Mouse (Mus musculus) liver, embryonic 14.5 days (tissue): ENCODE data around the gene Gnat1. TPM values are rescaled to one million over a fixed set of nuclear protein-coding genes. Genes with fewer than 3 reads are reported as not detected.

Experiments used
- ATAC-seq: fragments of 200-750 bp; cut with Nextera tagmentation; 2 replicates; pipeline ENCODE4 v1.8.0; 2017; ENCODE audit warnings: moderate number of reproducible peaks, mild to moderate bottlenecking, moderate library complexity; ENCODE audit not compliant: insufficient read depth
- DNase-seq, 3 experiments: peaks; one replicate each; pipeline ENCODE4 v3.0.0-alpha.2; 2012 to 2013; ENCODE audit warnings: low read depth in 3 of 3, low spot score in 3 of 3
- H3K27ac ChIP-seq: fragments of 300-500 bp; sonication (generic); 2 replicates; pipeline ENCODE4 v1.5.1; 2014; ENCODE audit warnings: moderate library complexity, mild to moderate bottlenecking, control low read depth, inconsistent platforms
- H3K27me3 ChIP-seq: fragments of 300-500 bp; sonication (generic); 2 replicates; pipeline ENCODE4 v1.6.1; 2014; ENCODE audit warnings: mild to moderate bottlenecking, low read length, moderate library complexity; ENCODE audit not compliant: control insufficient read depth, insufficient read depth
- H3K36me3 ChIP-seq: fragments of 300-500 bp; sonication (generic); replicated peaks from 2 replicates; pipeline ENCODE4 v1.6.1; 2014; ENCODE audit warnings: low read depth; ENCODE audit not compliant: control insufficient read depth, insufficient read depth
- H3K4me1 ChIP-seq, 2 experiments: fragments of 200-500 bp in 1 of 2; fragments of 300-500 bp in 1 of 2; sonication (generic) in 1 of 2; replicated peaks; 2 replicates each; pipeline ENCODE4 v1.6.1; 2012 to 2014; ENCODE audit warnings: antibody characterized with exemption in 1 of 2, inconsistent platforms in 1 of 2, low read length in 1 of 2; ENCODE audit not compliant: control insufficient read depth in 2 of 2, insufficient read depth in 2 of 2
- H3K4me2 ChIP-seq: fragments of 300-500 bp; sonication (generic); 2 replicates; pipeline ENCODE4 v1.6.1; 2014; ENCODE audit warnings: low read depth, mild to moderate bottlenecking, control low read depth, moderate library complexity
- H3K4me3 ChIP-seq, 2 experiments: fragments of 200-500 bp in 1 of 2; fragments of 300-500 bp in 1 of 2; sonication (generic) in 1 of 2; 2 replicates each; pipeline ENCODE4 v1.5.1; 2012 to 2014; ENCODE audit warnings: low read depth in 2 of 2, low read length in 2 of 2, mild to moderate bottlenecking in 2 of 2, control low read depth in 1 of 2, inconsistent platforms in 1 of 2, moderate library complexity in 1 of 2; ENCODE audit not compliant: insufficient read depth in 1 of 2
- H3K9ac ChIP-seq: fragments of 300-500 bp; sonication (generic); replicated peaks from 2 replicates; pipeline ENCODE4 v1.6.1; 2014; ENCODE audit warnings: mild to moderate bottlenecking, control low read depth, moderate library complexity
- H3K9me3 ChIP-seq: fragments of 300-500 bp; sonication (generic); 2 replicates; pipeline ENCODE4 v1.6.1; 2016; ENCODE audit warnings: low read length, mixed read lengths; ENCODE audit not compliant: control insufficient read depth
- CTCF ChIP-seq: IDR thresholded peaks from 2 replicates; pipeline ENCODE4 v1.5.1; 2016; ENCODE audit warnings: antibody characterized with exemption, low read depth, control low read depth
- EP300 ChIP-seq: IDR thresholded peaks from 2 replicates; pipeline ENCODE4 v1.6.1; 2016; ENCODE audit warnings: antibody characterized with exemption, low read depth
- WGBS: fragments of 180-500 bp; shearing (Covaris S2); extraction: QIAGEN DNeasy Blood & Tissue Kit; methylation state at CpG from one replicate; pipeline ENCODE4 v1.1.7; 2014; ENCODE audit not compliant: insufficient replicate concordance; 5-methylcytosine and 5-hydroxymethylcytosine counted together
- polyA plus RNA-seq, 2 experiments: library from polyadenylated mRNA; depleted of rRNA in 1 of 2; stranded (reverse) in 1 of 2; unstranded in 1 of 2; fragments of >200 nt; fragmentation: Nextera tagmentation in 1 of 2; extraction: Ambion mirVana in 1 of 2; gene quantifications; 2 replicates each; pipeline versions ENCODE4 v1.2.1 to v1.2.3; 2012 to 2014

Gene Gnat1
- polyA plus RNA-seq, 2 experiments: 0.62 TPM; not detected in 1

GRCm38 (mm10) chr9:107674609-107675429 is 4.7 kb downstream of the Gnat1 start:
- Histone ChIP-seq H3K36me3 (no peaks in the 10 kb centered on the region), H3K9ac (no peak overlapping the region), H3K4me3 (no peak overlapping the region), H3K4me2 (no peak overlapping the region), H3K4me1 (peaks cover 0 to 7% of the 10 kb centered on the region in 2 experiments; a peak in 2 of 4 replicates), H3K9me3 (no peaks in the 10 kb centered on the region), H3K27ac (no peak overlapping the region), H3K27me3 (peaks cover 36% of the 10 kb centered on the region)
- TF ChIP-seq EP300 (no peak), CTCF (no peak)
- DNase-seq (no peak), ATAC-seq (peak; percentile 49)
- 51% methylated on average over 9 of the region's 9 CpGs for WGBS

- no peak for TF ChIP-seq CTCF
- no peak for TF ChIP-seq EP300
- Histone ChIP-seq H3K4me1 (peaks cover 0 to 3% of the 10 kb centered on the region in 2 experiments; a peak in 2 of 4 replicates), H3K36me3 (no peaks in the 10 kb centered on the region), H3K9me3 (no peaks in the 10 kb centered on the region), H3K27me3 (peaks cover 46% of the 10 kb centered on the region), H3K27ac (no peak overlapping the region), H3K9ac (no peak overlapping the region), H3K4me3 (no peak overlapping the region), H3K4me2 (no peak overlapping the region)
- ATAC-seq: no peak
- WGBS: 64% methylated on average over 5 of the region's 5 CpGs
- no peak for DNase-seq
These were observed 9.3 kb downstream of the Gnat1 start for GRCm38 (mm10) chr9:107670259-107670658.

GRCm38 (mm10) chr9:107669480-107669945 is 10.0 kb downstream of the Gnat1 start, which contains the start of gene Slc38a3:
Slc38a3 (minus strand) TSS chr9:107669530.
- Histone ChIP-seq H3K4me2 (no peak within 1 kb of the TSS), H3K9me3 (no peaks in the 10 kb centered on the region), H3K36me3 (no peaks in the 10 kb centered on the region), H3K9ac (no peak within 1 kb of the TSS), H3K4me3 (no peak within 1 kb of the TSS), H3K27ac (no peak within 1 kb of the TSS), H3K4me1 (no peaks in the 10 kb centered on the region; a peak in 2 of 4 replicates), H3K27me3 (peaks cover 43% of the 10 kb centered on the region)
- 70% methylated on average over 9 of the region's 9 CpGs for WGBS
- ATAC-seq (no peak), DNase-seq (no peak)
- TF ChIP-seq EP300 (no peak), CTCF (no peak)

DNA sequence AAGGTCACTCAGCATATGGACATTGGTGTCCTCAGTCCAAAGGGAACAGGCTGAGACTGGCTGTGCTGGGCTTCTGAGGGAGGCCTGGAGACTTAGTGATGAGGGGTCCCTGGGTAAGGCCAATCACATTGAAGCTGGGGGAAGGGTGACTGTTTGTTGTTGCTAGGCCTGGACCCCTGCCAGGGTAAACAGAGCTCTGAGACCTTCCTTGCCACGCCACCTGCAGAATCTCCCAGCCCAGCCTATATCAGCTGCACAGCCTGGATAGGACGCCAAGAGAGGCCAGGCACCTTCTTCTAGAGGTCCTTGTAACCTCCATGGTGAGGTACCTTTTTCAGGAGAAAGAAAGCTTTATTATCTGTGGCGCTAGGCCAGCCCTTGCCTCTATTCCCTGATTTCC is 10.6 kb downstream of the Gnat1 start:
- TF ChIP-seq CTCF (no peak), EP300 (no peak)
- Histone ChIP-seq H3K4me3 (no peak overlapping the region), H3K4me2 (no peak overlapping the region), H3K36me3 (no peaks in the 10 kb centered on the region), H3K9ac (no peak overlapping the region), H3K9me3 (no peaks in the 10 kb centered on the region), H3K27ac (no peak overlapping the region), H3K27me3 (peaks cover 40% of the 10 kb centered on the region), H3K4me1 (no peaks in the 10 kb centered on the region; a peak in 2 of 4 replicates)
- 50% methylated on average over 3 of the region's 3 CpGs for WGBS
- DNase-seq: no peak
- no peak for ATAC-seq

GRCm38 (mm10) chr9:107668011-107668410 is 11.5 kb downstream of the Gnat1 start:
- 28% methylated on average over 8 of the region's 8 CpGs for WGBS
- Histone ChIP-seq H3K27me3 (peaks cover 40% of the 10 kb centered on the region), H3K9me3 (no peaks in the 10 kb centered on the region), H3K36me3 (no peaks in the 10 kb centered on the region), H3K4me1 (no peaks in the 10 kb centered on the region; a peak in 2 of 4 replicates), H3K4me3 (no peak overlapping the region), H3K27ac (no peak overlapping the region), H3K9ac (no peak overlapping the region), H3K4me2 (no peak overlapping the region)
- ATAC-seq (no peak), DNase-seq (no peak)
- TF ChIP-seq EP300 (no peak), CTCF (no peak)
